Mouse (Mus musculus) bone marrow macrophage, adult 2 months (primary cell): Measurements from ENCODE around the gene Cxcl16. TPM values are rescaled to one million over a fixed set of nuclear protein-coding genes. Genes with fewer than 3 reads are reported as not detected.

Experiments used
- H3K27ac ChIP-seq: 2 replicates; pipeline ENCODE4 v1.5.1; 2012; ENCODE audit warnings: low read depth, low read length; ENCODE audit not compliant: insufficient read depth
- H3K4me1 ChIP-seq: 2 replicates; pipeline ENCODE4 v1.6.1; 2012; ENCODE audit warnings: low read length; ENCODE audit not compliant: control insufficient read depth, insufficient read depth
- H3K4me3 ChIP-seq: 2 replicates; pipeline ENCODE4 v1.5.1; 2012; ENCODE audit warnings: mild to moderate bottlenecking, low read length, moderate library complexity; ENCODE audit not compliant: insufficient read depth
- CTCF ChIP-seq: IDR thresholded peaks from 2 replicates; pipeline ENCODE4 v1.5.1; 2012; ENCODE audit warnings: low read depth, mild to moderate bottlenecking, low read length, moderate library complexity
- POLR2A ChIP-seq: IDR thresholded peaks from 2 replicates; pipeline ENCODE4 v1.6.1; 2012; ENCODE audit warnings: mild to moderate bottlenecking, low read depth, low read length, borderline replicate concordance
- polyA plus RNA-seq: library from polyadenylated mRNA; stranded (reverse); fragments of >200 nt; gene quantifications from 2 replicates; pipeline ENCODE4 v1.2.4, GENCODE M21; 2012; ENCODE audit not compliant: missing spikeins, insufficient read depth, insufficient read length

Gene Cxcl16
- polyA plus RNA-seq, 1 experiment = 434 TPM

- TF ChIP-seq POLR2A = no peak
- TF ChIP-seq CTCF = no peak
- H3K4me1 ChIP-seq = no peaks in the 10 kb centered on the region
These were observed 40.3 kb downstream of the Cxcl16 start for GRCm38 (mm10) chr11:70419486-70419885.

GRCm38 (mm10) chr11:70418199-70418598, 41.6 kb downstream of the Cxcl16 start:
- TF ChIP-seq CTCF = no peak
- TF ChIP-seq POLR2A = no peak
- no peaks in the 10 kb centered on the region for H3K4me1 ChIP-seq
- no peak overlapping the region for H3K27ac ChIP-seq
- no peak overlapping the region for H3K4me3 ChIP-seq

More at GRCm38 (mm10) chr11:70419486-70419885, 40.3 kb downstream of the Cxcl16 start:
- no peak overlapping the region for H3K4me3 ChIP-seq
- H3K27ac ChIP-seq = no peak overlapping the region

- Histone ChIP-seq H3K27ac (no peak overlapping the region), H3K4me1 (peaks cover 11% of the 10 kb centered on the region), H3K4me3 (no peak overlapping the region)
- TF ChIP-seq CTCF (peak; percentile 20; the same call in 1 of the 2 replicates), POLR2A (no peak)
These were observed 45.8 kb downstream of the Cxcl16 start for GRCm38 (mm10) chr11:70413961-70414360.

- H3K4me1 ChIP-seq = peaks cover 17% of the 10 kb centered on the region
- TF ChIP-seq POLR2A (no peak), CTCF (no peak)
- no peak overlapping the region for H3K4me3 ChIP-seq
- no peak overlapping the region for H3K27ac ChIP-seq
These were observed 47.2 kb downstream of the Cxcl16 start for GRCm38 (mm10) chr11:70412591-70412990.

GRCm38 (mm10) chr11:70410297-70410643, 49.5 kb downstream of the Cxcl16 start:
- TF ChIP-seq POLR2A (no peak), CTCF (no peak)
- Histone ChIP-seq H3K4me3 (peak overlapping the region; percentile 95), H3K4me1 (peaks cover 17% of the 10 kb centered on the region), H3K27ac (peak overlapping the region; percentile 67)

- peaks cover 17% of the 10 kb centered on the region for H3K4me1 ChIP-seq
- H3K4me3 ChIP-seq = peak within 1 kb of the TSS; percentile 95
- TF ChIP-seq POLR2A (no peak), CTCF (no peak)
- peak within 1 kb of the TSS; percentile 67 for H3K27ac ChIP-seq
These were observed 50.0 kb downstream of the Cxcl16 start, which contains the start of gene Pelp1 for GRCm38 (mm10) chr11:70409594-70410296. Gene Pelp1, minus strand, starts transcription at chr11:70410031.

Other genes with a start within 250 kb of the Cxcl16 start
- not detected in 2 replicates for gene Slc16a11, start 247.2 kb downstream of the Cxcl16 start, polyA plus RNA-seq
- 6.1 and 8.5 TPM in 2 replicates for gene Slc16a13, start 238.9 kb downstream of the Cxcl16 start, polyA plus RNA-seq
- gene Bcl6b, start 230.2 kb downstream of the Cxcl16 start, polyA plus RNA-seq = 0.32 and 0.70 TPM in 2 replicates
- gene 0610010K14Rik, start 222.1 kb downstream of the Cxcl16 start, polyA plus RNA-seq = 49.9 and 53.0 TPM in 2 replicates
- gene Gm21988, start 220.2 kb downstream of the Cxcl16 start, polyA plus RNA-seq = 3.3 and 4.8 TPM in 2 replicates
- 322 and 354 TPM in 2 replicates for gene Rnasek, start 220.1 kb downstream of the Cxcl16 start, polyA plus RNA-seq
- 0.27 TPM in 1 of 2 replicates, not detected in the other for gene Alox12, start 204.6 kb downstream of the Cxcl16 start, polyA plus RNA-seq
- not detected in 2 replicates for gene Alox12e, start 137.4 kb downstream of the Cxcl16 start, polyA plus RNA-seq
- 0.46 TPM in 1 of 2 replicates, not detected in the other for gene Alox15, start 108.0 kb downstream of the Cxcl16 start, polyA plus RNA-seq
- gene Pelp1, start 50.0 kb downstream of the Cxcl16 start, polyA plus RNA-seq = 19.3 and 21.2 TPM in 2 replicates
- 520 and 549 TPM in 2 replicates for gene Arrb2, start 27.3 kb downstream of the Cxcl16 start, polyA plus RNA-seq
- gene Med11, start 8.1 kb downstream of the Cxcl16 start, polyA plus RNA-seq = 40.5 and 41.6 TPM in 2 replicates
- gene Zmynd15, start 551 bp downstream of the Cxcl16 start, polyA plus RNA-seq = 21.7 and 23.7 TPM in 2 replicates
- gene Tm4sf5, start 45.3 kb upstream of the Cxcl16 start, polyA plus RNA-seq = 4.3 TPM in 2 replicates
- gene Vmo1, start 54.6 kb upstream of the Cxcl16 start, polyA plus RNA-seq = not detected in 2 replicates
- gene Gltpd2, start 59.2 kb upstream of the Cxcl16 start, polyA plus RNA-seq = not detected in 2 replicates
- gene Psmb6, start 65.4 kb upstream of the Cxcl16 start, polyA plus RNA-seq = 141 and 151 TPM in 2 replicates
- gene Gm40193, start 73.0 kb upstream of the Cxcl16 start, polyA plus RNA-seq = not detected in 2 replicates
- gene Pld2, start 80.1 kb upstream of the Cxcl16 start, polyA plus RNA-seq = 58.4 and 60.9 TPM in 2 replicates
- 139 and 151 TPM in 2 replicates for gene Mink1, start 102.9 kb upstream of the Cxcl16 start, polyA plus RNA-seq
- not detected in 2 replicates for gene 4930544D05Rik, start 155.9 kb upstream of the Cxcl16 start, polyA plus RNA-seq
- not detected in 2 replicates for gene Chrne, start 159.2 kb upstream of the Cxcl16 start, polyA plus RNA-seq
- not detected in 2 replicates for gene Gp1ba, start 179.1 kb upstream of the Cxcl16 start, polyA plus RNA-seq
- gene Rnf167, start 187.3 kb upstream of the Cxcl16 start, polyA plus RNA-seq = 70.1 and 76.6 TPM in 2 replicates
- gene Slc25a11, start 187.5 kb upstream of the Cxcl16 start, polyA plus RNA-seq = 99.9 and 110 TPM in 2 replicates
- 1,781 and 1,801 TPM in 2 replicates for gene Pfn1, start 194.7 kb upstream of the Cxcl16 start, polyA plus RNA-seq
- gene Eno3, start 197.2 kb upstream of the Cxcl16 start, polyA plus RNA-seq = 4.7 and 7.4 TPM in 2 replicates
- gene Spag7, start 209.4 kb upstream of the Cxcl16 start, polyA plus RNA-seq = 86.8 and 101 TPM in 2 replicates
- gene Camta2, start 228.1 kb upstream of the Cxcl16 start, polyA plus RNA-seq = 71.4 and 84.6 TPM in 2 replicates
- 1.7 TPM in 1 of 2 replicates, not detected in the other for gene Inca1, start 240.2 kb upstream of the Cxcl16 start, polyA plus RNA-seq
- 56.2 and 57.9 TPM in 2 replicates for gene Kif1c, start 240.6 kb upstream of the Cxcl16 start, polyA plus RNA-seq